Mouse (Mus musculus) heart, postnatal 0 days (tissue): ENCODE measurements at regions not wholly inside any gene's neighbourhood (a gene's known extent, or its start where the extent isn't known, plus 50 kb on each side); places are given as distances from the start of the nearest gene placed in this dataset.

Experiments
- ATAC-seq: fragments of 200-750 bp; cut with Nextera tagmentation; 2 replicates; pipeline ENCODE4 v1.8.0; 2017; ENCODE audit warnings: low read depth, moderate number of reproducible peaks, moderate library complexity; ENCODE audit not compliant: insufficient read depth
- DNase-seq: peaks from one replicate; pipeline ENCODE4 v3.0.0-alpha.2; 2016; ENCODE audit warnings: low spot score
- H3K27ac ChIP-seq: fragments of 300-500 bp; sonication (generic); 2 replicates; pipeline ENCODE4 v1.5.1; 2014; ENCODE audit warnings: low read depth, mild to moderate bottlenecking
- H3K27me3 ChIP-seq: fragments of 300-500 bp; sonication (generic); 2 replicates; pipeline ENCODE4 v1.6.1; 2014; ENCODE audit warnings: low read length, mixed read lengths; ENCODE audit not compliant: control insufficient read depth, insufficient read depth
- H3K36me3 ChIP-seq: fragments of 300-500 bp; sonication (generic); replicated peaks from 2 replicates; pipeline ENCODE4 v1.6.1; 2014; ENCODE audit warnings: low read length, mixed read lengths; ENCODE audit not compliant: control insufficient read depth, insufficient read depth
- H3K4me1 ChIP-seq: fragments of 300-500 bp; sonication (generic); 2 replicates; pipeline ENCODE4 v1.6.1; 2014; ENCODE audit warnings: antibody characterized with exemption; ENCODE audit not compliant: control insufficient read depth, insufficient read depth
- H3K4me2 ChIP-seq: fragments of 300-500 bp; sonication (generic); 2 replicates; pipeline ENCODE4 v1.6.1; 2014; ENCODE audit warnings: low read depth, mild to moderate bottlenecking, low read length, moderate library complexity
- H3K4me3 ChIP-seq: fragments of 300-500 bp; sonication (generic); 2 replicates; pipeline ENCODE4 v1.5.1; 2014; ENCODE audit warnings: low read depth, low read length
- H3K9ac ChIP-seq: fragments of 300-500 bp; sonication (generic); replicated peaks from 2 replicates; pipeline ENCODE4 v1.6.1; 2014; ENCODE audit warnings: low read depth, low read length, mixed read lengths
- H3K9me3 ChIP-seq: fragments of 300-500 bp; sonication (generic); replicated peaks from 2 replicates; pipeline ENCODE4 v1.6.1; 2016; ENCODE audit warnings: low read length; ENCODE audit not compliant: control insufficient read depth
- CTCF ChIP-seq: IDR thresholded peaks from 2 replicates; pipeline ENCODE4 v1.5.1; 2016; ENCODE audit warnings: antibody characterized with exemption, control low read depth, low read depth
- EP300 ChIP-seq: IDR thresholded peaks from 2 replicates; pipeline ENCODE4 v1.6.1; 2016; ENCODE audit warnings: antibody characterized with exemption, low read depth
- WGBS: fragments of 180-500 bp; shearing (Covaris S2); extraction: QIAGEN DNeasy Blood & Tissue Kit; methylation state at CpG from one replicate; pipeline ENCODE4 v1.1.7; 2014; 5-methylcytosine and 5-hydroxymethylcytosine counted together

DNA sequence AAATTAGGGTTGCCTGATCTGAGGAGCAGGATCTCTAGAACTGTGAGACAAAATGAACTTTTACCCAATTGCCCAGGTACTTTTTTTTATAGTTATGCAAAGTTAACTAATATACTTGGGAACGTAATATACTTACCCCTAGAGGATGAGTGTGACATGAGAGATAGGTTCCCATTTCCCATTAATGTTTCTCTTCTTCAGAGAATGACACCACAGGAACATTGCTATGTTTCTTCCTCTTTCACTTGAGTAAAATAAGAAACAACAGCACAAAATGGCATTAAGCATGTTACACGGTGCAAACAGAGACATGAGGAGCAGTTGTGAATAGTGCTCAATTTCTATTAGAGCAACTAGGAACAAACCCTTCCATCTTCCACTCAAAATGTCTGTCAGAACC is 95.0 kb upstream of the Ndufb6 start:
- no peaks in the 10 kb centered on the region for H3K9me3 ChIP-seq
- no peaks in the 10 kb centered on the region for H3K36me3 ChIP-seq
- no peak for TF ChIP-seq EP300
- TF ChIP-seq CTCF, result no peak
- H3K4me1 ChIP-seq, result no peaks in the 10 kb centered on the region
- ATAC-seq (no peak), DNase-seq (no peak)
- H3K27me3 ChIP-seq, result no peaks in the 10 kb centered on the region
- H3K4me2 ChIP-seq, result no peak overlapping the region
- 75% methylated on average over 2 of the region's 2 CpGs for WGBS
- no peak overlapping the region for H3K4me3 ChIP-seq
- no peak overlapping the region for H3K27ac ChIP-seq
- H3K9ac ChIP-seq, result no peak overlapping the region

DNA sequence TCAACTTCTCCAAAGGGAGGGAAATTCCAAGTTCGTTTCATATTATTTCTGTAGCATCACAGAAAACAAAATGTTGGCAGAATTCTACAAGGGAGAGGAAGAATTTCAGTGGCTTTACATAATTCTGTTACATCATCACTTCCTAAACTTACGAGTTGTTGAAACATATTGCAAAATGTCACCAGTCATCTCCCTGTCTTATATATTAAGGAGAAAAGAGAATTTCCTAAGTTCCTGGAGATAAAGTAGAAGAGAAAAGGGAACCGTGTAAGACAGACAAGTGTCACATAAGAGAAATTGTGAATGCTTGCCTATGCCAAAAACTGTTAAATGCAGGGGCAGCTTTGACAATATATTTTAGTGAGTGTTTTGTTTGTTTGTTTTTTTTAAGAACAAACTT is 85.1 kb upstream of the Ndufb6 start:
- ATAC-seq, result no peak

DNA sequence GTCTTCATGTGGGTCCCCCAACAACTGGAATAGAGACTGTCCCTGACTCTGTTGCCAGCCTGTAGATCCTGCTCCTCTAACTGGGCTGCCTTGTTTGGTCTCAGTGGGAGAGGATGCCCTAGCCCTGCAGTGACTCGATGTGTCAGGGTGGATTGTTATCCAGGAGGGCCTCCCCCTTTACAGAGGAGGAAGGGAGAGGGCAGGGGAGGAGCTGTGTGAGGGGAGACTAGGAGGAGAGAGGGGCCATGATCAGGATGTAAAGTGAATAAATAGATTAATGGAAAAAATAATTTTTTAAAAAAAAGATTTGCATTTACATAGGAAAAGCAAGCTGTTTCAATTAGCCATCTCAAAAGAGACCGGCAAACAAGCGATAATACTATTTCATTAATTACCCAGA is 80.1 kb upstream of the Ndufb6 start:
- Histone ChIP-seq H3K9me3 (no peaks in the 10 kb centered on the region), H3K4me2 (no peak overlapping the region), H3K9ac (no peak overlapping the region), H3K36me3 (no peaks in the 10 kb centered on the region), H3K27me3 (no peaks in the 10 kb centered on the region), H3K4me1 (no peaks in the 10 kb centered on the region), H3K4me3 (no peak overlapping the region), H3K27ac (no peak overlapping the region)
- WGBS, result 72% methylated on average over 3 of the region's 3 CpGs
- ATAC-seq, result no peak
- DNase-seq, result no peak
- TF ChIP-seq EP300 (no peak), CTCF (no peak)

More for the DNA sequence above, 85.1 kb upstream of the Ndufb6 start:
- no peak overlapping the region for H3K4me3 ChIP-seq
- 45% methylated on average over 3 of the region's 3 CpGs for WGBS
- no peak overlapping the region for H3K9ac ChIP-seq
- DNase-seq, result no peak
- no peaks in the 10 kb centered on the region for H3K27me3 ChIP-seq
- no peaks in the 10 kb centered on the region for H3K9me3 ChIP-seq
- no peaks in the 10 kb centered on the region for H3K4me1 ChIP-seq
- no peak overlapping the region for H3K27ac ChIP-seq
- TF ChIP-seq EP300 (no peak), CTCF (no peak)
- H3K4me2 ChIP-seq, result no peak overlapping the region
- H3K36me3 ChIP-seq, result no peaks in the 10 kb centered on the region

DNA sequence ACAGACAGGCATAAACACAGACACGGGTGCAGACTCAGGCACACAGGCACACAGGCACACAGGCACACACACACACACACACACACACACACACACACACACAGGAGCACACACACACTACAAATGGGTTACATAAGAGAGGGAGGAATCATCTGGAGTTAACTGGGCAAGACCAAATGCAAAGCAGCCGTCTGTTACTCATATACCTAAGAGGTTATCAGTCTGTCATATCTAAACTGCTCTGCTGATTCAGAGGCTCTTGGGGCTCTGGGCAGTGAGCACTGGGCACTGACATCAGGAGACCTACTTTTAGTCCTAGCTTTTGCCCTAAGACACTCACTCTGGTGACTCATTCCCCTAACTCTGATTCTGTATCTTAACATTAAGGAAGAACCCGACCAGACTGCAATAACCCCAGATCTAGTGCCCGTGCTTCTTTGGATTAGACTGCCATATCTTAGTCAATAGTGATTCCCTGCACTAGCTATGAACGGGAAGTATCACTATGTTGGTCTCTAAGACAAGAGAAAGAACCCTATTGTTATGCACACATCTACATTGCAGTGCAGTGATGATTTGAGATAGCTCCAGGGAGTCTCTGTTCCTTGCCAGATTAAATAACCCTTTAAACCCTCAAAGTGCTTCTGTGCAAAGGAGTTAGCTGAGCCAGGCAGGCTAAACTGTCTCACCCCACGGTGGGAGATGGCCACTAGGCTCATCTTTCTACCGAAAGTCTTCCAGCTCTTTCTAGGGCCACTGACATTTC is 78.0 kb upstream of the Ndufb6 start:
- no peak overlapping the region for H3K4me2 ChIP-seq
- TF ChIP-seq CTCF (no peak), EP300 (no peak)
- H3K27me3 ChIP-seq, result no peaks in the 10 kb centered on the region
- no peaks in the 10 kb centered on the region for H3K9me3 ChIP-seq
- no peak for ATAC-seq
- no peak for DNase-seq
- no peak overlapping the region for H3K9ac ChIP-seq
- 38% methylated on average over 7 of the region's 7 CpGs for WGBS
- no peaks in the 10 kb centered on the region for H3K4me1 ChIP-seq
- H3K4me3 ChIP-seq, result no peak overlapping the region
- no peaks in the 10 kb centered on the region for H3K36me3 ChIP-seq
- no peak overlapping the region for H3K27ac ChIP-seq

DNA sequence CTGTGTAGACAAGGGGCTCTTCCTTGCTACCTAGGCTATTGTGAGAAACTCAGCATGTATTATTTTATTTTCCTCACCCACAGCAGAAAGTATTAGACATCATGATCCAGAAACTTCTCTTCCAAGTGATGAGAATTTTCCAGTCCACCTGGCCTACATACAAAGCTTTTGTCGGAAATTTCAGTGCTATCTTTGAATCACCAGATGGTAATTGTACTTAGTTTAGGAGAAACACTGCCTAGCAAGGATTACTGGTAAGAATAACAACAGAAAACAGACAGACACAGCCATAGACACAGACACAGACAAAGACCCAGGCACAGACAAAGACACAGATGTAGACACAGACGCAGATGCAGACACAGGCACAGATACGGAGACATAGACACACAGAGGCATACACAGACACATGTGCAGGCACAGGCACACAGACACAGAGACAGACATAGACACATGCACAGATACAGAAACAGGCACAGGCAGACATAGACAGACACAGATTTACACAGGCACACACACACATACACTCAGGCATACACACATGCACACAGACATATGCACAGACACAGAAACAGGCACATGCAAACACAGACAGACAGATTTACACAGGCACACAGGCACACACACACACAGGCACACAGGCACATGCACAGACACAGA is 76.7 kb upstream of the Ndufb6 start:
- no peak overlapping the region for H3K9ac ChIP-seq
- WGBS, result 71% methylated on average over 3 of the region's 3 CpGs
- DNase-seq (no peak), ATAC-seq (no peak)
- no peak overlapping the region for H3K27ac ChIP-seq
- no peaks in the 10 kb centered on the region for H3K9me3 ChIP-seq
- H3K4me1 ChIP-seq, result no peaks in the 10 kb centered on the region
- no peaks in the 10 kb centered on the region for H3K36me3 ChIP-seq
- no peaks in the 10 kb centered on the region for H3K27me3 ChIP-seq
- TF ChIP-seq EP300, result no peak
- TF ChIP-seq CTCF, result no peak
- H3K4me2 ChIP-seq, result no peak overlapping the region
- H3K4me3 ChIP-seq, result no peak overlapping the region
